Mouse (Mus musculus) ES-Bruce4 (cell line): ENCODE measurements at regions not wholly inside any gene's neighbourhood (a gene's known extent, or its start where the extent isn't known, plus 50 kb on each side); places are given as distances from the start of the nearest gene placed in this dataset.

Experiments used
- CTCF ChIP-seq: IDR thresholded peaks from one replicate; pipeline ENCODE4 v1.8.1; 2011; ENCODE audit warnings: low read depth, low read length
- EP300 ChIP-seq: IDR thresholded peaks from 2 replicates; pipeline ENCODE4 v1.6.1; 2011; ENCODE audit warnings: low read depth, low read length; ENCODE audit not compliant: insufficient read depth
- POLR2A ChIP-seq: IDR thresholded peaks from one replicate; pipeline ENCODE4 v1.8.1; 2011; ENCODE audit warnings: low read length; ENCODE audit not compliant: insufficient read depth

- TF ChIP-seq POLR2A, result no peak
- no peak for TF ChIP-seq EP300
- TF ChIP-seq CTCF, result no peak
These were observed 289.5 kb downstream of the Cxxc4 start for GRCm38 (mm10) chr3:134525795-134526194.
